Mouse (Mus musculus): ENCODE data around the gene Fhdc1. TPM values are rescaled to one million over a fixed set of nuclear protein-coding genes. Genes with fewer than 3 reads are reported as not detected.

Fhdc1 gene
- polyA plus RNA-seq, 1 experiment from 2014 or later: 17.8 TPM

GRCm38 (mm10) chr3:84505193-84505592 lies 25.0 kb upstream of the Fhdc1 start:
- WGBS: 82% methylated on average over 4 of the region's 4 CpGs

GRCm38 (mm10) chr3:84504291-84504690 lies 24.1 kb upstream of the Fhdc1 start:
- Histone ChIP-seq H3K27ac (replicated peaks) (no peak overlapping the region), H3K4me3 (ENCODE audit: low read depth, low read length) (no peak overlapping the region), H3K9ac (ENCODE audit: low read length) (no peak overlapping the region), H3K4me2 (replicated peaks; ENCODE audit: low read depth) (no peak overlapping the region), H3K27me3 (ENCODE audit: control insufficient read depth, insufficient read depth, low read length) (no peaks in the 10 kb centered on the region), H3K9me3 (ENCODE audit: control insufficient read depth, low read length) (no peaks in the 10 kb centered on the region), H3K36me3 (ENCODE audit: control insufficient read depth, insufficient read depth, low read length) (no peaks in the 10 kb centered on the region), H3K4me1 (replicated peaks; ENCODE audit: control insufficient read depth, insufficient read depth) (no peaks in the 10 kb centered on the region)
- DNase-seq (ENCODE audit: low spot score) (no peak), ATAC-seq (ENCODE audit: low FRiP score, low TSS enrichment) (no peak)
- WGBS: 89% methylated on average over 8 of the region's 8 CpGs
- no peak for TF ChIP-seq CTCF (IDR thresholded peaks at IDR 0.05; ENCODE audit: low read depth)
- no peak for TF ChIP-seq EP300 (optimal IDR thresholded peaks at IDR 0.05)

More at GRCm38 (mm10) chr3:84505193-84505592, 25.0 kb upstream of the Fhdc1 start:
- Histone ChIP-seq H3K9ac (ENCODE audit: low read length) (no peak overlapping the region), H3K36me3 (ENCODE audit: control insufficient read depth, insufficient read depth, low read length) (no peaks in the 10 kb centered on the region), H3K4me3 (ENCODE audit: low read depth, low read length) (no peak overlapping the region), H3K4me2 (replicated peaks; ENCODE audit: low read depth) (no peak overlapping the region), H3K27me3 (ENCODE audit: control insufficient read depth, insufficient read depth, low read length) (no peaks in the 10 kb centered on the region), H3K4me1 (replicated peaks; ENCODE audit: control insufficient read depth, insufficient read depth) (no peaks in the 10 kb centered on the region), H3K9me3 (ENCODE audit: control insufficient read depth, low read length) (no peaks in the 10 kb centered on the region), H3K27ac (replicated peaks) (no peak overlapping the region)
- DNase-seq (ENCODE audit: low spot score) (no peak), ATAC-seq (ENCODE audit: low FRiP score, low TSS enrichment) (no peak)
- TF ChIP-seq CTCF (IDR thresholded peaks at IDR 0.05; ENCODE audit: low read depth): no peak

GRCm38 (mm10) chr3:84502101-84502500 lies 21.9 kb upstream of the Fhdc1 start:
- 84% methylated on average over 2 of the region's 2 CpGs for WGBS

GRCm38 (mm10) chr3:84500491-84500890 lies 20.3 kb upstream of the Fhdc1 start:
- H3K27me3 ChIP-seq (ENCODE audit: control insufficient read depth, insufficient read depth, low read length): no peaks in the 10 kb centered on the region
- H3K9ac ChIP-seq (ENCODE audit: low read length): no peak overlapping the region
- no peak overlapping the region for H3K4me2 ChIP-seq (replicated peaks; ENCODE audit: low read depth)
- no peaks in the 10 kb centered on the region for H3K9me3 ChIP-seq (ENCODE audit: control insufficient read depth, low read length)
- H3K4me1 ChIP-seq (replicated peaks; ENCODE audit: control insufficient read depth, insufficient read depth): no peaks in the 10 kb centered on the region
- ATAC-seq (ENCODE audit: low FRiP score, low TSS enrichment): no peak
- no peak overlapping the region for H3K4me3 ChIP-seq (ENCODE audit: low read depth, low read length)
- no peak for DNase-seq (ENCODE audit: low spot score)
- WGBS: 76% methylated on average over 10 of the region's 10 CpGs
- TF ChIP-seq EP300 (optimal IDR thresholded peaks at IDR 0.05) (no peak), CTCF (IDR thresholded peaks at IDR 0.05; ENCODE audit: low read depth) (no peak)
- H3K27ac ChIP-seq (replicated peaks): no peak overlapping the region
- H3K36me3 ChIP-seq (ENCODE audit: control insufficient read depth, insufficient read depth, low read length): peaks cover 2% of the 10 kb centered on the region; the same call in 1 of the 2 replicates

More at GRCm38 (mm10) chr3:84502101-84502500, 21.9 kb upstream of the Fhdc1 start:
- no peak overlapping the region for H3K4me2 ChIP-seq (replicated peaks; ENCODE audit: low read depth)
- H3K4me3 ChIP-seq (ENCODE audit: low read depth, low read length): no peak overlapping the region
- no peak overlapping the region for H3K27ac ChIP-seq (replicated peaks)
- TF ChIP-seq CTCF (IDR thresholded peaks at IDR 0.05; ENCODE audit: low read depth): no peak
- no peak for TF ChIP-seq EP300 (optimal IDR thresholded peaks at IDR 0.05)
- no peaks in the 10 kb centered on the region for H3K27me3 ChIP-seq (ENCODE audit: control insufficient read depth, insufficient read depth, low read length)
- H3K9ac ChIP-seq (ENCODE audit: low read length): no peak overlapping the region
- no peak for DNase-seq (ENCODE audit: low spot score)
- peaks cover 2% of the 10 kb centered on the region; the same call in 1 of the 2 replicates for H3K36me3 ChIP-seq (ENCODE audit: control insufficient read depth, insufficient read depth, low read length)
- H3K4me1 ChIP-seq (replicated peaks; ENCODE audit: control insufficient read depth, insufficient read depth): no peaks in the 10 kb centered on the region
- H3K9me3 ChIP-seq (ENCODE audit: control insufficient read depth, low read length): no peaks in the 10 kb centered on the region
- ATAC-seq (ENCODE audit: low FRiP score, low TSS enrichment): no peak

GRCm38 (mm10) chr3:84497718-84498117 lies 17.5 kb upstream of the Fhdc1 start:
- no peak overlapping the region for H3K4me3 ChIP-seq (ENCODE audit: low read depth, low read length)
- H3K27me3 ChIP-seq (ENCODE audit: control insufficient read depth, insufficient read depth, low read length): no peaks in the 10 kb centered on the region
- 86% methylated on average over 11 of the region's 11 CpGs for WGBS
- TF ChIP-seq EP300 (optimal IDR thresholded peaks at IDR 0.05): no peak
- no peak for TF ChIP-seq CTCF (IDR thresholded peaks at IDR 0.05; ENCODE audit: low read depth)
- peaks cover 2% of the 10 kb centered on the region; the same call in 1 of the 2 replicates for H3K36me3 ChIP-seq (ENCODE audit: control insufficient read depth, insufficient read depth, low read length)
- ATAC-seq (ENCODE audit: low FRiP score, low TSS enrichment) (no peak), DNase-seq (ENCODE audit: low spot score) (no peak)
- no peaks in the 10 kb centered on the region for H3K9me3 ChIP-seq (ENCODE audit: control insufficient read depth, low read length)
- H3K9ac ChIP-seq (ENCODE audit: low read length): no peak overlapping the region
- no peak overlapping the region for H3K4me2 ChIP-seq (replicated peaks; ENCODE audit: low read depth)
- no peak overlapping the region for H3K27ac ChIP-seq (replicated peaks)
- no peaks in the 10 kb centered on the region for H3K4me1 ChIP-seq (replicated peaks; ENCODE audit: control insufficient read depth, insufficient read depth)

DNA sequence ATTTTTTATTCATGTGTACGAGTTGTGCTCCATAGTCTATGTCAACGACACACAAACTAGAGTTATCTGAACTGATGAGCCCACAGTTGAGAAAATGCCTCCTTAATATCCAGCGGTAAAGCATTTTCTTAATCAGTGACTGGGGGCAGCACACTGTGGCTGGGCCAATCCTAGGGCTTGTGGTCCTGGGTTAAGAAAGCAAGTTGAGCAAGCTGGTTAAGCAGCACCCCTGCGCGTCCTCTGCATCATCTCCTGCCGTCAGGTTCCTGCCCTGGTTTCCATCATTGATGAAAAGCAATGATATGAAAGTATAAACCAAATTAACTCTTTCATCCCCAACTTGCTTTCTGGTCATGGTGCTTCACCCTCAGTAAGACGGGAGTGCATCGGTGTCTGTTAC lies 12.4 kb upstream of the Fhdc1 start:
- no peak overlapping the region for H3K4me3 ChIP-seq (ENCODE audit: low read depth, low read length)
- TF ChIP-seq EP300 (optimal IDR thresholded peaks at IDR 0.05) (no peak), CTCF (IDR thresholded peaks at IDR 0.05; ENCODE audit: low read depth) (no peak)
- 83% methylated on average over 8 of the region's 8 CpGs for WGBS
- ATAC-seq (ENCODE audit: low FRiP score, low TSS enrichment): no peak
- H3K27me3 ChIP-seq (ENCODE audit: control insufficient read depth, insufficient read depth, low read length): no peaks in the 10 kb centered on the region
- H3K36me3 ChIP-seq (ENCODE audit: control insufficient read depth, insufficient read depth, low read length): peaks cover 1% of the 10 kb centered on the region; the same call in 1 of the 2 replicates
- H3K27ac ChIP-seq (replicated peaks): no peak overlapping the region
- DNase-seq (ENCODE audit: low spot score): no peak
- no peaks in the 10 kb centered on the region for H3K9me3 ChIP-seq (ENCODE audit: control insufficient read depth, low read length)
- no peak overlapping the region for H3K4me2 ChIP-seq (replicated peaks; ENCODE audit: low read depth)
- H3K4me1 ChIP-seq (replicated peaks; ENCODE audit: control insufficient read depth, insufficient read depth): no peaks in the 10 kb centered on the region
- H3K9ac ChIP-seq (ENCODE audit: low read length): no peak overlapping the region

Measured in stomach, postnatal 0 days (tissue).